Mouse (Mus musculus) olfactory bulb, adult 2 months (tissue): ENCODE measurements around the gene 9230112D13Rik. TPM values are rescaled to one million over a fixed set of nuclear protein-coding genes. Genes with fewer than 3 reads are reported as not detected.

Experiments
- H3K27ac ChIP-seq: fragments of 200-500 bp; 2 replicates; pipeline ENCODE4 v1.5.1; 2012; ENCODE audit warnings: low read depth, low read length; ENCODE audit not compliant: insufficient read depth
- H3K4me1 ChIP-seq: fragments of 200-500 bp; 2 replicates; pipeline ENCODE4 v1.6.1; 2012; ENCODE audit warnings: low read length; ENCODE audit not compliant: control insufficient read depth, insufficient read depth
- H3K4me3 ChIP-seq: fragments of 200-500 bp; 2 replicates; pipeline ENCODE4 v1.5.1; 2012; ENCODE audit warnings: mild to moderate bottlenecking, low read depth, low read length, moderate library complexity; ENCODE audit not compliant: insufficient read depth
- CTCF ChIP-seq: fragments of 200-500 bp; IDR thresholded peaks from 2 replicates; pipeline ENCODE4 v1.5.1; 2012; ENCODE audit warnings: low read depth, mild to moderate bottlenecking, low read length, moderate library complexity; ENCODE audit not compliant: insufficient read depth
- POLR2A ChIP-seq: fragments of 200-500 bp; IDR thresholded peaks from 2 replicates; pipeline ENCODE4 v1.6.1; 2012; ENCODE audit warnings: mild to moderate bottlenecking, low read depth, low read length, moderate library complexity; ENCODE audit not compliant: insufficient read depth
- WGBS: fragments of 180-500 bp; shearing (Covaris S2); methylation state at CpG from one replicate; pipeline ENCODE4 v1.1.7; 2018; 5-methylcytosine and 5-hydroxymethylcytosine counted together
- polyA plus RNA-seq: library from polyadenylated mRNA; stranded (reverse); fragments of >200 nt; gene quantifications from 2 replicates; pipeline ENCODE4 v1.2.4, GENCODE M21; 2012; ENCODE audit warnings: low replicate concordance; ENCODE audit not compliant: missing spikeins, insufficient read depth, insufficient read length

The 9230112D13Rik gene
- not detected in 2 replicates for polyA plus RNA-seq

DNA sequence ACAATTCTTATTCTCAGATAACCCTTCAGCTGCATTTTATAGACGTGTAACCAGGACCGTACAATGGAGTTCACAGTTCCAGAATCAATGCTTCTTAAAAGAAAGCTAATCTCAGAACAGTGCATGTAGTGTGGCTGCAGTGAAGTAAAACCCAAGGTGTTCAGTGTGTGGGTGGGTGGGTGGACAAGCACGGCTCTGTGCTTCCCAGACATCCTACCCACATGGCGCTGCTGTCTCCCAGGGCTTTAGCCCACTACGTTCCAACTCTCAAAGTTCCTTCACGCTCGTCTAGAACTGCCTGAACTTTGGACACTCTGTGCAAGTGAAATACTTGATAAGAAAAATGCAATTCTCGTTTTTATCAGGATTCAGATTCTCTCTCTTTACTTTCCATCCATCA is at the start of gene 9230112D13Rik:
Gene 9230112D13Rik (minus strand): TSS at position 101 of the 400 bp plus-strand sequence.
- TF ChIP-seq CTCF (no peak), POLR2A (no peak)
- H3K4me3 ChIP-seq, result no peak within 1 kb of the TSS
- 86% methylated on average over 8 of the region's 8 CpGs for WGBS
- no peaks in the 10 kb centered on the region; the same call in 1 of the 2 replicates for H3K4me1 ChIP-seq
- H3K27ac ChIP-seq, result no peak within 1 kb of the TSS

- no peak overlapping the region for H3K4me3 ChIP-seq
- no peak for TF ChIP-seq CTCF
- no peak for TF ChIP-seq POLR2A
- WGBS, result 92% methylated on average over 17 of the region's 17 CpGs
- H3K4me1 ChIP-seq, result peaks cover 10% of the 10 kb centered on the region
- no peak overlapping the region for H3K27ac ChIP-seq
These were observed 49.2 kb upstream of the 9230112D13Rik start for GRCm38 (mm10) chr14:34571610-34572387.

- Histone ChIP-seq H3K4me1 (peaks cover 16% of the 10 kb centered on the region), H3K4me3 (no peak overlapping the region), H3K27ac (no peak overlapping the region)
- TF ChIP-seq CTCF (no peak), POLR2A (no peak)
- 86% methylated on average over 4 of the region's 4 CpGs for WGBS
These were observed 48.3 kb upstream of the 9230112D13Rik start for GRCm38 (mm10) chr14:34570903-34571302.

DNA sequence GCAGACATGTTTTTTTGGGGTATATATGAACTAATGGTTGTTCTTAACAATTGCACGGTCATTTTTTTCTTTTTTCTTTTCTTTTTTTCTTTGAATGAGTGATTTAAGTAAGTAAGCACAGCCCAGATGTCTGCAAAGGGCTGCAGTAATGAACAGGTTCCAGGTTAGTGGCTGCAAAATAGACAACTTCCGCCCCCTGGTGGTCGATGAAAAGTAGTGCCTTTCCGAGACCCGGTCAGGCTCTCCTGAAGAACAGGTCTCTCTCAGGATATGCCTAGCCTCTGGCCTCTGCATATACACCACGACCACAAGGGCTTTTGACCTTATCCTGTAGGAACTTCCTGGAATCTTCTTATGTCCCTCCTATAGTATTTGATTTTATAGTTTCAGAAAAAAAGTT is 47.7 kb upstream of the 9230112D13Rik start:
- TF ChIP-seq POLR2A, result no peak
- peak; percentile 56 for TF ChIP-seq CTCF
- H3K27ac ChIP-seq, result no peak overlapping the region
- H3K4me3 ChIP-seq, result no peak overlapping the region
- 1% methylated on average over 6 of the region's 6 CpGs for WGBS
- H3K4me1 ChIP-seq, result peaks cover 20% of the 10 kb centered on the region

GRCm38 (mm10) chr14:34569534-34570194 is 47.1 kb upstream of the 9230112D13Rik start:
- no peak for TF ChIP-seq POLR2A
- TF ChIP-seq CTCF, result no peak
- Histone ChIP-seq H3K4me1 (peaks cover 21% of the 10 kb centered on the region), H3K4me3 (peak overlapping the region; percentile 41), H3K27ac (no peak overlapping the region)
- WGBS, result 38% methylated on average over 27 of the region's 27 CpGs

DNA sequence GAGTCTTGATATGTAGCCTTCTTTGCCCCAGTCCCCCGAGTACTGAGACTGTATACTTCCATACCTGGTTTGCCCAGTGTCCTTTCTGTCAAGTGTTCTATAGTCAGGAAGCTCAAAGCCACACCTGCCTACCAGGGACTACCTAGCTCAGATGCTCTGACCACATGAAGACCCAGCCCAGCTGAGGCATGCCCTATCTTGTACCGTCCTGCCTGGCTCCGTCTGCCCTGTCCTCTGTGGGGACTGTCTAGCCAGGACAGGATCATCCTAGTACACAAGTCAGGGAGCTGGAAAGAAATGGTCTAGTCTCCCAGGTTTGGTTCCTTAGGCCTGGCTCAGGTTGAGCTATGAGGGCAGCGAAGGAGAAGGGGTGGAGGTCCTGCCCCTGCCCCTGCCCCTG is 46.0 kb upstream of the 9230112D13Rik start:
- H3K27ac ChIP-seq, result no peak overlapping the region
- TF ChIP-seq CTCF (no peak), POLR2A (no peak)
- WGBS, result 87% methylated on average over 4 of the region's 4 CpGs
- H3K4me1 ChIP-seq, result peaks cover 22% of the 10 kb centered on the region
- no peak overlapping the region for H3K4me3 ChIP-seq

DNA sequence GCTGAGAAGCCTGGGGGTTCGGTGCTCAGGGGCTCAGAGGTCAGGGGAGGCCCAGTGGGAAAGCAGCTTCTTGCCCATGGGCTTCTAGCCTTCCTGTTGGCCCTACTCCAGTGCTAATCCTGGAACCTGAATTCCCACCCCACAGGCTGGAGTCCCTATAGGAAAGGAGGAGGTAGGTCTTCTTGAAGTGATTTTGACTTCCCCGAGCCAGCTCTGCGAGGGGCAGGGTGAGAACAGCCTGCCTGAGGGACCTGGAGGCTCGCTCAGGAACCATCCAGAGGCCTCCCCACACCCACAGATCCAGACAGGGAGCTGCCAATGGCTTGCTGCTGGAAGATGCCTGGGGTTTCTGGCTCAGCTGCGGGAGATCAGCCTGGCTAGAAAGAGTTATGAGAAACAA is 45.1 kb upstream of the 9230112D13Rik start:
- TF ChIP-seq POLR2A (no peak), CTCF (no peak)
- Histone ChIP-seq H3K4me1 (peaks cover 22% of the 10 kb centered on the region), H3K4me3 (no peak overlapping the region), H3K27ac (no peak overlapping the region)
- WGBS, result 62% methylated on average over 5 of the region's 5 CpGs

- Histone ChIP-seq H3K4me1 (peaks cover 24% of the 10 kb centered on the region), H3K27ac (no peak overlapping the region), H3K4me3 (no peak overlapping the region)
- 96% methylated on average over 7 of the region's 7 CpGs for whole genome bisulfite sequencing
- TF ChIP-seq POLR2A (no peak), CTCF (no peak)
These were observed 43.9 kb upstream of the 9230112D13Rik start for GRCm38 (mm10) chr14:34566530-34566929.

DNA sequence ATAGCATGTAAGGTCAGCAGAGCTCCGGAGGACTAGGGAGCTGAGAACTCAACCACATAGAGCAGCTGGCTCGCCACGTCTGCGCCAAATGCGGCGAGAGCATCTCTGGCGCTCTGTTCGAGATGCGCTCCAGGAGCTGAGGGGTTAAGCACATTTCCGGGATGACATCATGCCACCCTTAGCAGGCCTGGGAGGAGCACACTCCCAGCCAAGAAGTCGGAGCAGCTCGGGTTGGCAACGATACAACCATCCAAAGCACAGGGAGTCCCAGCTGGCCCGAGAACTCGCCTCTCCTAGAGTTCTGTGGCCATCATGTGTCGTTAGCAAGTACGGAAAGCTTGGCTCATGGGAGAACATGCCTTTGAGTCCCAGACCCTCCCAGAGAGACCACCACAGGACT is 43.1 kb upstream of the 9230112D13Rik start:
- H3K27ac ChIP-seq, result no peak overlapping the region
- H3K4me1 ChIP-seq, result peaks cover 24% of the 10 kb centered on the region
- TF ChIP-seq CTCF, result no peak
- no peak for TF ChIP-seq POLR2A
- H3K4me3 ChIP-seq, result no peak overlapping the region
- 61% methylated on average over 17 of the region's 17 CpGs for WGBS
